Mouse (Mus musculus) left cerebral cortex, adult 8-10 months (tissue): ENCODE measurements around the gene Tfe3. TPM values are rescaled to one million over a fixed set of nuclear protein-coding genes. Genes with fewer than 3 reads are reported as not detected.
"Not testable (repeated sequence)": the region's sequence is repeated elsewhere in the genome, so short reads cannot be mapped to it uniquely, and the experiment has no call there.

Source experiments
- DNase-seq, 2 experiments: peaks; one replicate each; pipeline ENCODE4 v3.0.0; 2022; ENCODE audit warnings: low spot score in 2 of 2
- microRNA-seq, 2 experiments: library from miRNA; unstranded; fragments of <30 nt; microRNA quantifications; one replicate each; pipeline ENCODE4 v1.2.0; 2022
- total RNA-seq, 4 experiments: library from RNA; stranded (reverse); gene quantifications; 2 replicates each; pipeline ENCODE4 v1.2.4; 2022

Gene Tfe3
- total RNA-seq, 4 experiments from 2014 or later = 34.5 to 36.0 (median 35.1) TPM

DNA sequence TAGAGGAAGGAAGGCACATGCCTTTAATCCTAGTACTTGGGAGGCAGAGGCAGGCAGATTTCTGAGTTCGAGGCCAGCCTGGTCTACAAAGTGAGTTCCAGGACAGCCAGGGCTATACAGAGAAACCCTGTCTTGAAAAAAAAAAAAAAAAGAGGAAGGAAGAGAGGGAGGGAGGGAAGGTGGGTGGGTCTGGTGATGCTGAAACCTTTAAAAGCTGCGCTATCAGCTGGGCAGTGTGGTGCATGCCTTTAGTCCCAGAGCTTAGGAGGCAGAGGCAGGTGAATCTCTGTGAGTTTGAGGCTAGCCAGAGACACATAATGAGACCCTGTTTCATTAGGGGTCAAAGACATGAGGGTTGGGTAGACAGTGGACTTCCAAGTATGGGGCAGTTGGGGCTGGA, 39.8 kb downstream of the Tfe3 start:
- DNase-seq = not testable (repeated sequence)

DNA sequence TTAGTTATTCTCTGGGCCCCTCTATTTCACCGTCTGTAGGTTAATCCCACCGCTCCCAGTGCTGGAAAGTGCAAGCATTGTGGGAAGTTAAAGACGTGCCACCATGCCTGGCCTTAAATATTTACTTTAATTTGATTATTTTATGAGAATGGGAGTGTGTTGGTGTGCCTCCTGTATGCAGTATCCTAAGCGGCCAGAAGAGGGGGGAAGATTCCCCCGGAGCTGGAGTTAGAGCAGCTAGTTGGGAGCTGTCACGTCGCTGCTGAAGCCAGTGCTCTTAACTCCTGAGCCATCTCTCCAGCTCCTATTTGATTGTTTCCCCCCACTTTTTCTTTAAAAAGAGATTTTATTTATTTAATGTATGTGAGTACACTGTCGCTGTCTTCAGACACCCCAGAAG, 52.7 kb downstream of the Tfe3 start:
- not testable (repeated sequence) for DNase-seq

DNA sequence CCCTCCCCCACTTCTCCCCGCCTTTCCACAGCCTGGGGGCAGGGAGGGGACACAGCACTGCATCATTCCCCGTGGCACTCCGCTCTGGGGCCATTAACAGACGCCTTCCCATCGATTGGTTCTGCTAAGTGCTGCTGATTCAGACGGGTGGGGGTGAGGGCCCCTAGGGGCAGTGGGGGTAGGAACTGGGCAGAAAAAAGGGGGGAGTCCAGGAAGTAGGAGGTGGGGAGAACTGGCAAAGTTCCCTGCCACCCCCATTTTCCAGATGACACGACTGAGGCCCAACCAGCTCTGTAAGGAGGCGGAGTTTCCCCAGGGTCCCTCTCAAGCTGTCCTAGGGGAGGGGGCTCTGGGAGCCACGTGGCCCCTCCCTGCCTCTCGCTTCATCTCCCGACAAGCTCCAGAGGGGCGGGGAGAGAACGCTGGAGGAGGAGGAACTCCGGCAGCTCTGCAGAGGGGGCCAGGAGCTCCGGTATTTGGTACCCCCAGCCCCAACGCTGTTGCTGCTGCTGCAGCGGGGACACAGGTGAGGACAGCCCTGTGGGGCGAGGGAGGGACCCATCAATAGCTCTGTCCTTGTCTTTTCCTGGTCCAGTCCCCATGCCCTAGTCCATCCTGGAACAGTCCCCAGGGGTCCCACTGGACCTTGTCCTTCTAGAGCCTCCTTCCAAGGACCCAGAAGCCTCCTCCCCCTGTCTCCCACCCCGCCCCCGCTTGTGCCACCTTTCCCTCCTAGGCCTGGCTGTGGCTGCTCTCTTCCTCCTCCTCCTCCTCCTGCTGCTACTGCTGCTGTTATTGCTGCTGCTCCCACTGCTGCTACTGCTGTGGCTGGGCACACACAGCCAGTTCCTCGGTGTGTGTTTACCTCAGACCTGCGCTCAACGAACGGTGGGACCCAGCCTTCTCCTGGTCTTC, 59.8 kb downstream of the Tfe3 start, which contains the start of gene Kcnd1:
Gene Kcnd1 (plus strand): TSS at position 425 of the 915 bp plus-strand sequence.
- peak in 1 of 2 experiments; percentile 55 for DNase-seq

Small RNAs within 50 kb of the gene (microRNA-seq; reads per million reads assigned to microRNA genes)
- 81.6 to 106 reads per million in 2 experiments for gene Mir1198

Other genes with a start within 250 kb of the Tfe3 start
- gene Foxp3, start 188.9 kb upstream of the Tfe3 start, total RNA-seq = under 1 TPM in 1 of 4 experiments, not detected in 3; 0.18 TPM
- 10 to 100 TPM; 21.4 to 30.0 (median 22.8) TPM for gene Ppp1r3f, start 188.3 kb upstream of the Tfe3 start, total RNA-seq
- gene Ccdc22, start 157.0 kb upstream of the Tfe3 start, total RNA-seq = 10 to 100 TPM; 25.5 to 31.1 (median 29.7) TPM
- gene Cacna1f, start 155.5 kb upstream of the Tfe3 start, total RNA-seq = under 1 TPM in 3 of 4 experiments, not detected in 1; 0.07 to 0.14 (median 0.11) TPM
- gene Syp, start 124.1 kb upstream of the Tfe3 start, total RNA-seq = 1,000 to 10,000 TPM; 1,778 to 2,065 (median 1,954) TPM
- 1 to 10 TPM; 1.7 to 2.9 (median 2.6) TPM for gene Prickle3, start 105.3 kb upstream of the Tfe3 start, total RNA-seq
- 10 to 100 TPM in 2 of 4 experiments, 1 to 10 TPM in 2; 6.3 to 11.0 (median 10.2) TPM for gene Plp2, start 91.2 kb upstream of the Tfe3 start, total RNA-seq
- gene Magix, start 81.3 kb upstream of the Tfe3 start, total RNA-seq = under 1 TPM in 3 of 4 experiments, not detected in 1; 0.26 to 0.46 (median 0.26) TPM
- 10 to 100 TPM; 32.9 to 36.4 (median 33.5) TPM for gene Gpkow, start 65.4 kb upstream of the Tfe3 start, total RNA-seq
- 10 to 100 TPM; 59.1 to 71.0 (median 67.8) TPM for gene Wdr45, start 48.2 kb upstream of the Tfe3 start, total RNA-seq
- gene Gm45208, start 40.3 kb upstream of the Tfe3 start, total RNA-seq = under 1 TPM in 1 of 4 experiments, not detected in 3; 0.74 TPM
- 100 to 1,000 TPM in 3 of 4 experiments, 10 to 100 TPM in 1; 93.3 to 107 (median 103) TPM for gene Praf2, start 34.1 kb upstream of the Tfe3 start, total RNA-seq
- 10 to 100 TPM; 15.7 to 26.0 (median 17.6) TPM for gene Ccdc120, start 11.7 kb upstream of the Tfe3 start, total RNA-seq
- 100 to 1,000 TPM; 106 to 111 (median 107) TPM for gene Gripap1, start 27.2 kb downstream of the Tfe3 start, total RNA-seq
- 10 to 100 TPM in 3 of 4 experiments, 1 to 10 TPM in 1; 7.6 to 10.9 (median 10.4) TPM for gene Kcnd1, start 59.7 kb downstream of the Tfe3 start, total RNA-seq
- 10 to 100 TPM; 76.2 to 84.7 (median 78.7) TPM for gene Otud5, start 78.8 kb downstream of the Tfe3 start, total RNA-seq
- 10 to 100 TPM; 45.5 to 49.9 (median 46.2) TPM for gene Pim2, start 115.7 kb downstream of the Tfe3 start, total RNA-seq
- 10 to 100 TPM; 28.2 to 47.5 (median 42.3) TPM for gene Slc35a2, start 121.5 kb downstream of the Tfe3 start, total RNA-seq
- 10 to 100 TPM; 79.2 to 89.9 (median 84.2) TPM for gene Pqbp1, start 136.7 kb downstream of the Tfe3 start, total RNA-seq
- 10 to 100 TPM; 22.9 to 33.3 (median 29.3) TPM for gene Timm17b, start 136.8 kb downstream of the Tfe3 start, total RNA-seq
- gene Gm10491, start 145.3 kb downstream of the Tfe3 start, total RNA-seq = not detected
- gene Gm10490, start 147.0 kb downstream of the Tfe3 start, total RNA-seq = 1 to 10 TPM in 1 of 4 experiments, not detected in 3; 1.4 TPM
- gene Pcsk1n, start 157.3 kb downstream of the Tfe3 start, total RNA-seq = 100 to 1,000 TPM; 412 to 461 (median 441) TPM
- gene Eras, start 166.0 kb downstream of the Tfe3 start, total RNA-seq = not detected
- gene Hdac6, start 185.3 kb downstream of the Tfe3 start, total RNA-seq = 10 to 100 TPM; 45.1 to 52.4 (median 46.9) TPM
- not detected for gene Gata1, start 215.5 kb downstream of the Tfe3 start, total RNA-seq